Mouse (Mus musculus): ENCODE results near the gene Wrnip1. TPM values are rescaled to one million over a fixed set of nuclear protein-coding genes. Genes with fewer than 3 reads are reported as not detected.

Wrnip1 gene
- polyA plus RNA-seq, 1 experiment from 2014 or later: 19.7 TPM

GRCm38 (mm10) chr13:32769960-32770359 lies 31.9 kb upstream of the Wrnip1 start:
- H3K4me2 ChIP-seq (ENCODE audit: low read length): no peak overlapping the region
- H3K9ac ChIP-seq (ENCODE audit: low read length): no peak overlapping the region
- peak overlapping the region; percentile 41 to 61 for H3K27ac ChIP-seq (replicated peaks in 1 of 2; ENCODE audit: control insufficient read depth in 1 of 2, insufficient read depth in 1 of 2, low read depth in 2 of 2, low read length in 2 of 2)
- H3K27me3 ChIP-seq (ENCODE audit: control insufficient read depth, insufficient read depth, low read length): no peaks in the 10 kb centered on the region
- no peaks in the 10 kb centered on the region for H3K9me3 ChIP-seq (ENCODE audit: control insufficient read depth, low read length)
- 8% methylated on average over 3 of the region's 3 CpGs for WGBS
- no peak overlapping the region for H3K4me3 ChIP-seq (ENCODE audit: control insufficient read depth in 1 of 2, insufficient read depth in 1 of 2, low read depth in 1 of 2, low read length in 2 of 2)
- H3K4me1 ChIP-seq (ENCODE audit: control insufficient read depth in 2 of 2, insufficient read depth in 2 of 2, low read length in 2 of 2): peaks cover 6 to 15% of the 10 kb centered on the region in 2 experiments
- no peaks in the 10 kb centered on the region for H3K36me3 ChIP-seq (ENCODE audit: control insufficient read depth, insufficient read depth, low read length)
- ATAC-seq (ENCODE audit: insufficient number of reproducible peaks, insufficient read depth, low FRiP score, low read depth): no peak

- peak overlapping the region; percentile 0 to 50; a peak in 3 of 4 replicates for H3K27ac ChIP-seq (replicated peaks in 1 of 2; ENCODE audit: control insufficient read depth in 1 of 2, insufficient read depth in 1 of 2, low read depth in 2 of 2, low read length in 2 of 2)
- no peak overlapping the region; the same call in 1 of the 2 replicates for H3K4me2 ChIP-seq (ENCODE audit: low read length)
- no peak for ATAC-seq (ENCODE audit: insufficient number of reproducible peaks, insufficient read depth, low FRiP score, low read depth)
- no peaks in the 10 kb centered on the region for H3K36me3 ChIP-seq (ENCODE audit: control insufficient read depth, insufficient read depth, low read length)
- H3K27me3 ChIP-seq (ENCODE audit: control insufficient read depth, insufficient read depth, low read length): no peaks in the 10 kb centered on the region
- 80% methylated on average over 9 of the region's 9 CpGs for WGBS
- no peak overlapping the region for H3K9ac ChIP-seq (ENCODE audit: low read length)
- H3K9me3 ChIP-seq (ENCODE audit: control insufficient read depth, low read length): no peaks in the 10 kb centered on the region
- no peak overlapping the region for H3K4me3 ChIP-seq (ENCODE audit: control insufficient read depth in 1 of 2, insufficient read depth in 1 of 2, low read depth in 1 of 2, low read length in 2 of 2)
- H3K4me1 ChIP-seq (ENCODE audit: control insufficient read depth in 2 of 2, insufficient read depth in 2 of 2, low read length in 2 of 2): peaks cover 8 to 15% of the 10 kb centered on the region in 2 experiments
Observed at GRCm38 (mm10) chr13:32775889-32776288, 25.9 kb upstream of the Wrnip1 start.

- Histone ChIP-seq H3K9ac (ENCODE audit: low read length) (no peak overlapping the region), H3K4me2 (ENCODE audit: low read length) (no peak overlapping the region; the same call in 1 of the 2 replicates), H3K36me3 (ENCODE audit: control insufficient read depth, insufficient read depth, low read length) (no peaks in the 10 kb centered on the region), H3K27ac (replicated peaks in 1 of 2; ENCODE audit: control insufficient read depth in 1 of 2, insufficient read depth in 1 of 2, low read depth in 2 of 2, low read length in 2 of 2) (peak overlapping the region; percentile 0 to 50; a peak in 3 of 4 replicates), H3K4me1 (ENCODE audit: control insufficient read depth in 2 of 2, insufficient read depth in 2 of 2, low read length in 2 of 2) (peaks cover 8 to 15% of the 10 kb centered on the region in 2 experiments), H3K9me3 (ENCODE audit: control insufficient read depth, low read length) (no peaks in the 10 kb centered on the region), H3K27me3 (ENCODE audit: control insufficient read depth, insufficient read depth, low read length) (no peaks in the 10 kb centered on the region), H3K4me3 (ENCODE audit: control insufficient read depth in 1 of 2, insufficient read depth in 1 of 2, low read depth in 1 of 2, low read length in 2 of 2) (no peak overlapping the region)
- WGBS: 78% methylated on average over 10 of the region's 10 CpGs
- ATAC-seq (ENCODE audit: insufficient number of reproducible peaks, insufficient read depth, low FRiP score, low read depth): no peak
Observed at GRCm38 (mm10) chr13:32776350-32776749, 25.5 kb upstream of the Wrnip1 start.

- ATAC-seq (ENCODE audit: insufficient number of reproducible peaks, insufficient read depth, low FRiP score, low read depth): no peak
- 53% methylated on average over 3 of the region's 3 CpGs for WGBS
- Histone ChIP-seq H3K4me2 (ENCODE audit: low read length) (no peak overlapping the region), H3K36me3 (ENCODE audit: control insufficient read depth, insufficient read depth, low read length) (no peaks in the 10 kb centered on the region), H3K4me3 (ENCODE audit: control insufficient read depth in 1 of 2, insufficient read depth in 1 of 2, low read depth in 1 of 2, low read length in 2 of 2) (no peak overlapping the region), H3K9ac (ENCODE audit: low read length) (no peak overlapping the region), H3K27ac (replicated peaks in 1 of 2; ENCODE audit: control insufficient read depth in 1 of 2, insufficient read depth in 1 of 2, low read depth in 2 of 2, low read length in 2 of 2) (no peak overlapping the region), H3K4me1 (ENCODE audit: control insufficient read depth in 2 of 2, insufficient read depth in 2 of 2, low read length in 2 of 2) (peaks cover 8 to 15% of the 10 kb centered on the region in 2 experiments), H3K9me3 (ENCODE audit: control insufficient read depth, low read length) (no peaks in the 10 kb centered on the region), H3K27me3 (ENCODE audit: control insufficient read depth, insufficient read depth, low read length) (no peaks in the 10 kb centered on the region)
Observed at GRCm38 (mm10) chr13:32778861-32779260, 23.0 kb upstream of the Wrnip1 start.

- H3K4me1 ChIP-seq (ENCODE audit: control insufficient read depth in 2 of 2, insufficient read depth in 2 of 2, low read length in 2 of 2): no peaks in the 10 kb centered on the region
- 55% methylated on average over 5 of the region's 5 CpGs for WGBS
- no peak overlapping the region for H3K4me2 ChIP-seq (ENCODE audit: low read length)
- H3K27me3 ChIP-seq (ENCODE audit: control insufficient read depth, insufficient read depth, low read length): no peaks in the 10 kb centered on the region
- no peaks in the 10 kb centered on the region for H3K9me3 ChIP-seq (ENCODE audit: control insufficient read depth, low read length)
- no peak overlapping the region for H3K27ac ChIP-seq (replicated peaks in 1 of 2; ENCODE audit: control insufficient read depth in 1 of 2, insufficient read depth in 1 of 2, low read depth in 2 of 2, low read length in 2 of 2)
- H3K36me3 ChIP-seq (ENCODE audit: control insufficient read depth, insufficient read depth, low read length): no peaks in the 10 kb centered on the region
- no peak overlapping the region for H3K9ac ChIP-seq (ENCODE audit: low read length)
- ATAC-seq (ENCODE audit: insufficient number of reproducible peaks, insufficient read depth, low FRiP score, low read depth): no peak
- no peak overlapping the region for H3K4me3 ChIP-seq (ENCODE audit: control insufficient read depth in 1 of 2, insufficient read depth in 1 of 2, low read depth in 1 of 2, low read length in 2 of 2)
Observed at GRCm38 (mm10) chr13:32783055-32783454, 18.8 kb upstream of the Wrnip1 start.

GRCm38 (mm10) chr13:32783816-32784215 lies 18.0 kb upstream of the Wrnip1 start, which contains the start of gene Mylk4:
TSS of gene Mylk4 (minus strand) at chr13:32783954.
- no peak for ATAC-seq (ENCODE audit: insufficient number of reproducible peaks, insufficient read depth, low FRiP score, low read depth)

GRCm38 (mm10) chr13:32787584-32787983 lies 14.3 kb upstream of the Wrnip1 start:
- Histone ChIP-seq H3K4me1 (ENCODE audit: control insufficient read depth in 2 of 2, insufficient read depth in 2 of 2, low read length in 2 of 2) (no peaks in the 10 kb centered on the region), H3K36me3 (ENCODE audit: control insufficient read depth, insufficient read depth, low read length) (no peaks in the 10 kb centered on the region), H3K9me3 (ENCODE audit: control insufficient read depth, low read length) (no peaks in the 10 kb centered on the region), H3K4me3 (ENCODE audit: control insufficient read depth in 1 of 2, insufficient read depth in 1 of 2, low read depth in 1 of 2, low read length in 2 of 2) (no peak overlapping the region), H3K9ac (ENCODE audit: low read length) (no peak overlapping the region), H3K27ac (replicated peaks in 1 of 2; ENCODE audit: control insufficient read depth in 1 of 2, insufficient read depth in 1 of 2, low read depth in 2 of 2, low read length in 2 of 2) (no peak overlapping the region), H3K4me2 (ENCODE audit: low read length) (no peak overlapping the region), H3K27me3 (ENCODE audit: control insufficient read depth, insufficient read depth, low read length) (no peaks in the 10 kb centered on the region)
- WGBS: 59% methylated on average over 2 of the region's 2 CpGs
- no peak for ATAC-seq (ENCODE audit: insufficient number of reproducible peaks, insufficient read depth, low FRiP score, low read depth)

More at GRCm38 (mm10) chr13:32783816-32784215, 18.0 kb upstream of the Wrnip1 start, which contains the start of gene Mylk4:
- Histone ChIP-seq H3K4me1 (ENCODE audit: control insufficient read depth in 2 of 2, insufficient read depth in 2 of 2, low read length in 2 of 2) (no peaks in the 10 kb centered on the region), H3K27me3 (ENCODE audit: control insufficient read depth, insufficient read depth, low read length) (no peaks in the 10 kb centered on the region), H3K36me3 (ENCODE audit: control insufficient read depth, insufficient read depth, low read length) (no peaks in the 10 kb centered on the region), H3K4me2 (ENCODE audit: low read length) (no peak within 1 kb of the TSS), H3K9me3 (ENCODE audit: control insufficient read depth, low read length) (no peaks in the 10 kb centered on the region), H3K27ac (replicated peaks in 1 of 2; ENCODE audit: control insufficient read depth in 1 of 2, insufficient read depth in 1 of 2, low read depth in 2 of 2, low read length in 2 of 2) (no peak within 1 kb of the TSS), H3K9ac (ENCODE audit: low read length) (no peak within 1 kb of the TSS), H3K4me3 (ENCODE audit: control insufficient read depth in 1 of 2, insufficient read depth in 1 of 2, low read depth in 1 of 2, low read length in 2 of 2) (no peak within 1 kb of the TSS)
- 78% methylated on average over 8 of the region's 8 CpGs for WGBS

- Histone ChIP-seq H3K4me2 (ENCODE audit: low read length) (no peak overlapping the region), H3K27me3 (ENCODE audit: control insufficient read depth, insufficient read depth, low read length) (no peaks in the 10 kb centered on the region)
- WGBS: 74% methylated on average over 4 of the region's 4 CpGs
Observed at GRCm38 (mm10) chr13:32789781-32790180, 12.1 kb upstream of the Wrnip1 start.

More at GRCm38 (mm10) chr13:32789781-32790180, 12.1 kb upstream of the Wrnip1 start:
- H3K9me3 ChIP-seq (ENCODE audit: control insufficient read depth, low read length): no peaks in the 10 kb centered on the region
- no peak overlapping the region for H3K27ac ChIP-seq (replicated peaks in 1 of 2; ENCODE audit: control insufficient read depth in 1 of 2, insufficient read depth in 1 of 2, low read depth in 2 of 2, low read length in 2 of 2)
- no peak overlapping the region for H3K4me3 ChIP-seq (ENCODE audit: control insufficient read depth in 1 of 2, insufficient read depth in 1 of 2, low read depth in 1 of 2, low read length in 2 of 2)
- H3K9ac ChIP-seq (ENCODE audit: low read length): no peak overlapping the region
- ATAC-seq (ENCODE audit: insufficient number of reproducible peaks, insufficient read depth, low FRiP score, low read depth): no peak
- H3K4me1 ChIP-seq (ENCODE audit: control insufficient read depth in 2 of 2, insufficient read depth in 2 of 2, low read length in 2 of 2): peaks cover 0 to 1% of the 10 kb centered on the region in 2 experiments; a peak in 1 of 4 replicates
- no peaks in the 10 kb centered on the region for H3K36me3 ChIP-seq (ENCODE audit: control insufficient read depth, insufficient read depth, low read length)
